Mouse (Mus musculus): ENCODE data around the gene Ugt1a5.

GRCm38 (mm10) chr1:88243861-88244260 is 78.0 kb downstream of the Ugt1a5 start:
- TF ChIP-seq CTCF (IDR thresholded peaks at IDR 0.05; ENCODE audit: insufficient read depth, low read depth, low read length) (no peak), POLR2A (IDR thresholded peaks at IDR 0.05; ENCODE audit: insufficient read depth, low read depth, low read length) (no peak)

Data from olfactory bulb, adult 2 months (tissue).